Mouse (Mus musculus): Measurements from ENCODE around the gene Gak.

Gak gene

GRCm38 (mm10) chr5:108602537-108602936 lies 27.0 kb downstream of the Gak start:
- no peak for DNase-seq (ENCODE audit: low read depth in 2 of 2, low spot score in 2 of 2)

- no peak for DNase-seq (ENCODE audit: low read depth in 2 of 2, low spot score in 2 of 2)
Measured at GRCm38 (mm10) chr5:108599923-108600322, 29.6 kb downstream of the Gak start.

DNA sequence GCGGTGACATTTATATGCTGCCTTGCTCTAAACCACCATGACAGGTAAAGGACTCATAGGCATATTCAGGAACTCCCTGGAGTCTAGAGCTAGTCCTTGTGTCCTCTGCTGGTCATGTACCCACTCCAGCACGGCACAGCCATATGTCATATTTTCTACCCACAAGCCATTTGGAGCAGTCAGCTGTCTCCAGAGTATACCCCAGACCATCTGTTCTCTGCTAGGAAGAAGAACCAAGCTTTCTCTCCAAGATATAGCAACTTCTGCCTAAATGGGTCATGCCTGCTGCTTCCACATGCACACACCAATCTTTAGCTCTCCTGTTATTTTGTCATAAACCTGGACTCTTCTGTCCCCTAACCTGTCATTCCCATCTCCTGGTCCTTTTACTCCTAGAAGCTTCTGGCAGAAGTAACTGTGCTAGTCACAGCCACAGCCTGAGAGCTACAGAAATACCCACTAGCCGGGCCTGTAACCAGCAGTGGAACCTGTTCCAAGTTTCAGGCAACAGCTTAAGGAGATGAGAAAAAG lies 48.1 kb downstream of the Gak start:
- DNase-seq (ENCODE audit: low read depth in 2 of 2, low spot score in 2 of 2): no peak

DNA sequence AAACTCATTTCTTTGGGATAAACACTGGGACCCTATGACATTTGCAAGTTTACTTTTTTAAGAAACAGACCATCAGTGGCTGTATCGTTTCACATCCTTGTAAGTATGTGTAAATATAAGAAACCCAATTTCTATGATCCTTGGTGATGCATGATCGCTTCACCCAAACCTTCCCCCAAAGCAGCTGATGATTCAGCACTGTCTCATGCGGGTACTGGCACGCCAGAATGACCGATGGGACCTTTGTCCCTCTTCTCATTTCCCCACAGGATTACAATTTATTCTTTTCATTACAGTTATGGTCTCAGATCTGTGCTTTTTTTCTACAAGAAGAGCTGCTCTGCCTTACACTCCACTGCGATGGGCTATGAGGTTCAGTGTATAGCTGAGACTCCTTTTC lies 56.5 kb downstream of the Gak start:
- DNase-seq (ENCODE audit: low read depth in 2 of 2, low spot score in 2 of 2): no peak

GRCm38 (mm10) chr5:108570991-108571390 lies 58.6 kb downstream of the Gak start:
- no peak for DNase-seq (ENCODE audit: low read depth in 2 of 2, low spot score in 2 of 2)

- no peak for DNase-seq (ENCODE audit: low read depth in 2 of 2, low spot score in 2 of 2)
Measured at GRCm38 (mm10) chr5:108567104-108567503, 62.5 kb downstream of the Gak start.

DNA sequence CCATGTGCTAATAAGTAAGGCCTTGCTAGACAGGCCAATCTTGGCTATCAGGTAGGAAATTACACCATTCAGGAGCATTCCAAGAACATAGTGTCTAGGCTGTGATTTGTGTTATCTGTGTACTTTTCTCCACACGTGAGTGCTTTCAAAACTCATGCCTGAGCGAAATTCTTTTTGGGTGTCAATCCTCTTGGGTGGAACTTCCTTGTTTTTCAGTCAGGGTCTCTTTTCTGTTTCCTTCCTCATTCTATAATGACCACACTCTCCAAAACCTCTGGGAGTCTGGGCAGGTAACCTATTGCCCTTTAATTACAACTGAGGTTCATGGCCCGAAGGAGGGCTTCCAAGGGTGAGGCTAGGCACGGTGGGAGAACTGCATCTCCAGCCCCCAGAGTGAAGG lies 63.0 kb downstream of the Gak start:
- DNase-seq (ENCODE audit: low read depth in 2 of 2, low spot score in 2 of 2): no peak

GRCm38 (mm10) chr5:108565381-108565780 lies 64.2 kb downstream of the Gak start:
- DNase-seq (ENCODE audit: low read depth in 2 of 2, low spot score in 2 of 2): no peak

DNA sequence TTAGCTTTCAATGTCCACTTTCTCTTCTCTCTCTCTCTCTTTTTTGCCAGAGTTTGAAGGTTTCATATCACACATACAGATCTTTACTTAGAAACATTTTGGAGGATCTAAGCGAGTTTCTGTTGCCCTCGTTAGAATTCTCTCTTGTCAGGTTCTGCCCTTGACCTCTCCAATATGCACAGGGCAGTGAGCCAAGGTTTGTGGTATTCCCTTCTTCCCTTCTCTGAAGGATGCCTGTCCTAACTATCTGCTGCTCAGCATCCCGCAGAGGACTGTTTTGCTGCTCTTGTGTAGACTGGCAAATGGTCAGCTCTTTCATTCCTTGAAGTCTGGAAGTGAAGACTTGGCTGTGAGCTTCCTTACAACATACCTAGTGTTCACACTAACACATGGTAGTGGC lies 65.2 kb downstream of the Gak start:
- DNase-seq (ENCODE audit: low read depth in 2 of 2, low spot score in 2 of 2): no peak

GRCm38 (mm10) chr5:108562483-108562882 lies 67.1 kb downstream of the Gak start:
- no peak for DNase-seq (ENCODE audit: low read depth in 2 of 2, low spot score in 2 of 2)

- DNase-seq (ENCODE audit: low read depth in 2 of 2, low spot score in 2 of 2): no peak
Measured at GRCm38 (mm10) chr5:108556986-108557385, 72.6 kb downstream of the Gak start.

DNA sequence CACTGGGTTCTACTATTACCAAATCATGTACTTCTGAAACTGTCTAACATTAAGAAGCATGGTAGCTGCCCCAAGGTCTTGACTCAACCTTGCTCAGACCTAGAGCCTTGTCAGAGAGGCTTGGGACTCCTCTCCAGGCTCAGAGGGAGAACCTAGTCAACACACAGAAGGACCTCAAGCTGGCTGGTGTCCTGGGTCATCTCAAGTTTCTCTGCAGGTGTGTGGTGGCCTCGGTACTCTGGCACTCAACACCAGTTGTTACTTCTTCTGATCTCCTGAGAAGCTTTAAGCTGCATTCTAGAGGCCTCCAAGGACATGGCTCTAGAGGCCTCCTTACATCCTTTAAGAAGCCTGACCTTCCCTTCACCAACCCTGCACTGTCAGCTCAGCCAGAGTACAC lies 75.5 kb downstream of the Gak start:
- no peak for DNase-seq (ENCODE audit: low read depth in 2 of 2, low spot score in 2 of 2)

- DNase-seq (ENCODE audit: low read depth in 2 of 2, low spot score in 2 of 2): no peak
Measured at GRCm38 (mm10) chr5:108550207-108550594, 79.4 kb downstream of the Gak start.

DNA sequence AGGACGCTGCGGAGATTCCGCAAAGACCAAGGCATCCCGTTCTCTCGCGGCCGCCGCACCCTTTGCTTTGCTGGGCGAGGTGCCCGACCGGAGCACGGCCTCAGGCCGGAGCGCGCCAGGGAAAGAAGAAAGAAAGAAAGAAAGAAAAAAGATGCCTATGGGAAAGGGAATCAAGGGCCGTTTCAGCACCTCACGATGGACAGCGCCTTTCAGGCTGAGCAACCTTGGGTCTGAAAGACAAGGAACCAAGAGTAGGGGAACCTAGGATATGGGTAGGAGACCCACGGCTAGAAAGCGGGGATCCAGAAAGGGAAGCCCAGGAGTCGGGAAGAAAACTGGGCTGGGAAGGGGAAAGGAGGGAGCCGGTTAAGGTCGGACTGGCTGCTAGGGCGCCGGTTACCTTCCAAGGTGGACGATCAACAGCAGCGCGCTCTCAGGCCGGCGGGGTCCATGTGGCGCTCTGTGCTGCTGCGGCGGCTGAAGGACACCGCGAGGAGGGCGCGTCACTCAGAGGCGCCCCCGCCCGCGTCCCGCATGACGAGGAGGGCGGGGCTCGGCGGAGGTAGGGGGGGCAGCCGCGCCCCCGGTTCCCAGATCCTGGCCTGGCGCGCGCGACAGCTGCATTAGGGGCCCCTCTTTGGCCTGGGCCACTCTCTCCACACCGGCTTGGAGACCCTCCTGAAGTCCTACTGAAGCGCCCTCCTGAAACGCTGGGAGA lies 79.9 kb downstream of the Gak start, which contains the start of gene Cplx1:
Cplx1 (minus strand) TSS at position 536 of the 718 bp plus-strand sequence.
- DNase-seq (ENCODE audit: low read depth in 2 of 2, low spot score in 2 of 2): no peak

DNA sequence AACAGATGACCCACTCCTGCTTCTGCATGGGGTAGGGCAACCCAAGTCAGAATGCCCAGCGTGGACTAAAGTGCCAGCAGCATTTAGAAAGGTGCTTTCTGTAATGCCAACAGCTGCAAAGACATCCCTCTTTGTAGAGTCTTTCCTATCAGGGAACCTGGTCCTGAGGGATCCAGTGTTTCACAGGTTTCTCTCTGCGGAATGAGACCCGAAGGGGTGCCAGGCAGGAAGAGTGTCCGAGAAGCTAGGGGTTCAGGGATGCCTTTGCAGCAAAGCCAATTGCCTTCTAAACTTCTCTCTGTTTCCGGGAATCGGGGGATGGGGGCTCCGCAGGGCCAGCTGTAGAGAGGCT lies 80.4 kb downstream of the Gak start:
- no peak for DNase-seq (ENCODE audit: low read depth in 2 of 2, low spot score in 2 of 2)

- no peak for DNase-seq (ENCODE audit: low read depth in 2 of 2, low spot score in 2 of 2)
Measured at GRCm38 (mm10) chr5:108547636-108548035, 81.9 kb downstream of the Gak start.

GRCm38 (mm10) chr5:108543516-108544291 lies 85.9 kb downstream of the Gak start:
- DNase-seq (ENCODE audit: low read depth in 2 of 2, low spot score in 2 of 2): no peak

- no peak for DNase-seq (ENCODE audit: low read depth in 2 of 2, low spot score in 2 of 2)
Measured at GRCm38 (mm10) chr5:108534188-108534587, 95.4 kb downstream of the Gak start.

DNA sequence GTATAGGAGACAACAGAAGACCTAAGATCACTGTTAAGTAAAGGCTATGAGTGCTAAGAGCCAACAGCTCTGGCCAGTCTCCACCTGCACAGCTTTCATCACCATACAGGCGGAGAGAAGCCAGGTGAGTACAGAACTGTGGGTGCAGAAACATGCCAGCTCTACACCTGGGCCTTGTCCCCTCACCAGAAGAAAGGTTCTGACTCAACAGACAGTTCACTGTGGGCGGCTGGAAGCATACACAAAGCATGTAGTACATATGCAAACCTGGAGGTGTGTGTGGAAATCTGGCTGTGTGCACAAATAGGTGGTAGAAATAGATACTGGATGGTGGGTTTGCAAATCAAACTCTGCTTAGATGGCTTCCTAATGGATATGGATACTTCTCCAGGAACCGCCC lies 107.0 kb downstream of the Gak start:
- DNase-seq (ENCODE audit: low read depth in 2 of 2, low spot score in 2 of 2): no peak

DNA sequence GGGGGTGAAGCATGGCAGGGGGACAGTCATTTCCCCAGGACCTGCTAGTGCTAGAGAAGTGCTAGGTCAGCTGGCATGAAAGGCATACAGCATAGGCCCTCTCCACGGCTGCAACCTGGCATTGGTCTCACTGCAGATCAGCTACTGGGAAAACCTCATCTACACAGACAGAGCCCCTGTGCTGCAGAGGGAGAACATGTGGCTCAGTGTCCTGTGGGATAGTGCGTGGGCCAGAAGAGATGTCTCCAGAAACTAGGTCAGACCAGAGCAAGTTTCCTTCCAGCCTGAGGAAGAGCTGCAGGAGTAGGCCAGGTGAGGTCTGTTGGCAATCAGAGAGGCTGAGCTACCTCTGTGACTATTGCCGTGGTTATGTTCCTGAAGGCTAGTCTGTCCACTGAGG lies 107.7 kb downstream of the Gak start:
- no peak for DNase-seq (ENCODE audit: low read depth in 2 of 2, low spot score in 2 of 2)

GRCm38 (mm10) chr5:108521016-108521415 lies 108.5 kb downstream of the Gak start:
- DNase-seq (ENCODE audit: low read depth in 2 of 2, low spot score in 2 of 2): no peak

DNA sequence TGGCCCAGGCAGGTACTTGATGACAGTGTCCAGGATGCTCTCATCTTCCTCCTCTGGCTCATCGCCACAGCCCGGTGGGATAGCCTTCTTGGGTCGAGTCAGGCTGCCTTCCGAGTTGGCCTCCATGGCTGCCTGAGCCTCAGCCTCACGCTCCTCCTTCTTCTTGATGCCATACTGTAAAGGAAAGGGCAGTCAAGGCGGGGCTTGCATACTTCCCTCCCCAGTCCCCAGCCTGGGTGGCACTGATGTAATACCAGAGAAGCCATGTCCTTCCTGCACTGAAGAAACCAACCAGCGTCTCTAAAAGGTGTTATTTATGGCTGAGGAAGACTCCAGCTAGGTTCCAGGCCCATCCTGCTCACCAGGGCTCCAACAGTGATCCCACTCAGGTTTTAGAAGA lies 109.4 kb downstream of the Gak start:
- no peak for DNase-seq (ENCODE audit: low read depth in 2 of 2, low spot score in 2 of 2)
